Mouse (Mus musculus) cerebellum, adult 2 months (tissue): ENCODE results near the gene A3galt2.

ENCODE experiments used
- CTCF ChIP-seq: fragments of 200-500 bp; IDR thresholded peaks from 2 replicates; pipeline ENCODE4 v1.5.1; 2011; ENCODE audit warnings: low read depth, mild to moderate bottlenecking, control low read depth, low read length, moderate library complexity, borderline replicate concordance; ENCODE audit not compliant: insufficient read depth
- POLR2A ChIP-seq: fragments of 200-500 bp; IDR thresholded peaks from 2 replicates; pipeline ENCODE4 v1.6.1; 2011; ENCODE audit warnings: low read length, control low read depth, borderline replicate concordance; ENCODE audit not compliant: insufficient read depth

DNA sequence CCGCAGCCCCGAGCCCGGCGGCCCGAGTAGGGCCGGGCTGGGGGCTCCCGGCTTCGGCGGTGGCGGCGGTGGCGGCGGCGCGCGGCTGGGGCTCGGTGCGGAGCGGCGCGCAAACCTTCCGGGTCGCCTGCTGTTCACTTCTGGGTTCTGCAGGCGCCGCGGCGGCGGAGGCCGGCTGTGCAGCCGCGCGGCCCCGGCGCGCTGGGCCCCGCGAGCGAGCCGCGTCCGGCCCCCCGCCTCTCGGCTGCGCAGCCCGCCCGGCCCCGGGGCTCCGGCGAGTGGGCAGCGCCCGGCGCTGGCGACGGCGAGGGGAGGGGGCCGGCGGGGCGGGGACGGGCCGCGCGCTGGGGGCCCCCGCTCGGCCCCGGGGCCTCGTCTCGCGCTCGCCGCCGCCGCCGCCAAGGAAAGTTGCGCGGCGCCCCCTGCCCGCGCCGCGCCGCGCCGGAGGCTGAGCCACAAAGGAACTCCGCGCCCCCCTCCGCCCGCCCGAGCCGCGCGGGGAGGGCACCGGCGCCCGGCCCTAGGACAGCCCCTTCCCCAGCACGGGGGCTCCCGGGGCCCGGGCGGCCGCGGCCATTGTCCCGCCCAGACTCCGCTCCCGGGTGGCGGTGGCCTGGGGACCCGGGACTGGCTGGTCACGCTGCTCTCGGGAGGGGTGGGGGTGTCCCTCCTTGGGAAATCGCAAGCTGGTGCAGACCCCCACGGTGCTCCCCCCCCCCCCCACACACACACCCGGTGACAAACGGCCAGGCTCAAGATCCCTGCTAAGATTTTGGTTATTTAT is 51.1 kb downstream of the A3galt2 start, which contains the start of gene Zfp362:
- TF ChIP-seq CTCF, result no peak
- TF ChIP-seq POLR2A, result no peak
